16 mouse cellular contexts compared by ENCODE assay signal in the genomic region with DNA sequence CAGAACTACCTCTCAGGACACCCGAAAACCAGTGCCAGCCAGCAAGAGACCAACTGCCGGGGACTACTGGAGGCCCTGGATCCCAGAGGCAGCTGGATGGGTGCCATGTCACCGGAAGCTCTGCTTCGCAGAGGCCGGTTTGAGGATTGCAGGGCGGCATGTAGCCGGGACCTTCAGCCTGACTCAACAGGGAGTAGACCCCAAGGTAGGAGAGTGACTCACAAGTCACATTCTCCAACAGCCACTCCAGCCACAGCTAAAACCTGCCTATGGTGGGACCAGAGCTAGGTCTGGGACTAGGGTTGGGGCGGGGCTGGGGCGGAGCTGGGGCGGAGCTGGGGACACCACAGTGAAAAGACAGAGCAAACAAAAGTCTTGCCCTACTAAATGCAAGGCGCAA. TPM values are rescaled to one million over a fixed set of nuclear protein-coding genes. Genes with fewer than 3 reads are reported as not detected.
DNase-seq lines count a peak whose midpoint lies in the region; ATAC-seq and TF ChIP-seq lines count a peak whose summit lies in the region.
"Had no signal": no experiment of that assay in that cellular context is flagged by ENCODE, and none has a peak within 500 bp of the region (broad histone marks: within the 10 kb centered on the region; RNA-seq: fewer than 3 reads in every experiment).

No protein-coding gene starts in this region.

- no peaks in the 10 kb centered on the region for H3K9me3 ChIP-seq in lung, embryonic 15.5 days
- no peaks in the 10 kb centered on the region for H3K9me3 ChIP-seq in E14TG2a.4 (ENCODE audit: low read length)
- H3K9me3 ChIP-seq: neural tube, embryonic 15.5 days had no signal

- H3K27ac ChIP-seq in lung, embryonic 15.5 days = no peak overlapping the region
- H3K27ac ChIP-seq in left cerebral cortex, adult 2 months = no peak overlapping the region
- H3K27ac ChIP-seq: hindbrain, embryonic 14.5 days; kidney, postnatal 0 days; neural tube, embryonic 15.5 days had no signal

- H3K4me1 ChIP-seq in lung, embryonic 15.5 days = no peaks in the 10 kb centered on the region
- no peaks in the 10 kb centered on the region for H3K4me1 ChIP-seq in lung, adult 2 months (ENCODE audit: control insufficient read depth, insufficient read depth, low read length)
- H3K4me1 ChIP-seq in E14TG2a.4 (replicated peaks; ENCODE audit: low read depth, low read length) = peaks cover 31% of the 10 kb centered on the region

- H3K27me3 ChIP-seq in lung, embryonic 15.5 days = no peaks in the 10 kb centered on the region
- no peaks in the 10 kb centered on the region for H3K27me3 ChIP-seq in E14TG2a.4 (ENCODE audit: insufficient read depth, low read length)

- no peak overlapping the region for H3K4me3 ChIP-seq in lung, embryonic 15.5 days
- no peak overlapping the region for H3K4me3 ChIP-seq in lung, adult 2 months (replicated peaks; ENCODE audit: extremely low read depth, low read depth, low read length)
- H3K4me3 ChIP-seq in E14TG2a.4 (replicated peaks; ENCODE audit: low read length) = peak overlapping the region; percentile 48
- H3K4me3 ChIP-seq in left cerebral cortex, adult 2 months = no peak overlapping the region
- H3K4me3 ChIP-seq: neural tube, embryonic 15.5 days had no signal

- no peaks in the 10 kb centered on the region for H3K36me3 ChIP-seq in lung, embryonic 15.5 days
- H3K36me3 ChIP-seq in E14TG2a.4 (ENCODE audit: insufficient read depth, low read length) = no peaks in the 10 kb centered on the region
- H3K36me3 ChIP-seq: neural tube, embryonic 15.5 days had no signal

- DNase-seq in heart, postnatal 4 days = peak; percentile 28
- no peak for DNase-seq in heart, adult 11 months
- no peak for DNase-seq in lung, adult 2 months
- DNase-seq in c-Kit-positive CD71-negative TER-119-negative erythroid progenitor cells, embryonic 14.5 days (ENCODE audit: low read depth) = peak; percentile 30
- DNase-seq in left cerebral cortex, adult 2 months (ENCODE audit: extremely low spot score in 1 of 2, low spot score in 2 of 2) = no peak
- no peak for DNase-seq in layer of hippocampus, postnatal 10 days (ENCODE audit: low spot score in 2 of 2)
- DNase-seq: cerebellum, postnatal 25 days; lung, postnatal 14 days had no signal

- no peak overlapping the region for H3K9ac ChIP-seq in lung, embryonic 15.5 days
- H3K9ac ChIP-seq: hindbrain, embryonic 14.5 days; neural tube, embryonic 15.5 days had no signal

- no peak overlapping the region for H3K4me2 ChIP-seq in lung, embryonic 15.5 days
- H3K4me2 ChIP-seq: hindbrain, embryonic 14.5 days; neural tube, embryonic 15.5 days had no signal

- TF ChIP-seq POLR2A in lung, adult 2 months (IDR thresholded peaks at IDR 0.05; ENCODE audit: borderline replicate concordance, extremely low read depth, low read depth, low read length) = no peak

- TF ChIP-seq CTCF in lung, adult 2 months (IDR thresholded peaks at IDR 0.05; ENCODE audit: insufficient read depth, low read length) = no peak
- TF ChIP-seq CTCF in E14TG2a.4 (conservative IDR thresholded peaks at IDR 0.05; ENCODE audit: low read length) = no peak
- no peak for TF ChIP-seq CTCF in left cerebral cortex, adult 2 months (IDR thresholded peaks at IDR 0.05)

- ATAC-seq in lung, embryonic 15.5 days (ENCODE audit: borderline replicate concordance, extremely low read depth, low FRiP score, low TSS enrichment) = peak; percentile 49; the same call in 1 of the 2 replicates
- ATAC-seq: activated CD4-positive, CD25-positive, alpha-beta regulatory T cell, adult 4 months had no signal

- intact Hi-C loops in left cerebral cortex, adult 2 months (cut with DNase I) = no loop called here

- 37% methylated on average over 11 of the region's 11 CpGs for WGBS in lung, embryonic 15.5 days
- whole genome bisulfite sequencing in lung, adult 2 months = 43% methylated on average over 11 of the region's 11 CpGs

RNA-seq across cellular contexts. Expression of a gene that starts 2.1 kb away (rescaled TPM):
- under 1 TPM; 0.26 to 0.41 TPM for total RNA-seq in heart, postnatal 4 days (2021)
- polyA plus RNA-seq in lung, embryonic 15.5 days (2015; fragmentation: Nextera tagmentation; extraction: Ambion mirVana) = 0.19 and 0.26 TPM in 2 replicates
- 4.8 and 5.1 TPM in 2 replicates for polyA plus RNA-seq in lung, adult 2 months (2012; rRNA removed)
- total RNA-seq in left cerebral cortex, adult 2 months (2021) = 1 to 10 TPM; 2.1 to 3.5 TPM
- 1 to 10 TPM; 3.7 to 4.9 TPM for total RNA-seq in layer of hippocampus, postnatal 10 days (2021)
- total RNA-seq: monocyte, adult 5-6 weeks had no signal
- polyA plus RNA-seq: activated CD4-positive, CD25-positive, alpha-beta regulatory T cell, adult 4 months had no signal

RNA-seq across cellular contexts. Expression of a gene that starts 30.0 kb away (rescaled TPM):
- total RNA-seq in heart, postnatal 4 days (2021) = under 1 TPM; 0.21 to 0.72 TPM
- 0.10 and 0.26 TPM in 2 replicates for polyA plus RNA-seq in lung, embryonic 15.5 days (2015; fragmentation: Nextera tagmentation; extraction: Ambion mirVana)
- polyA plus RNA-seq in lung, adult 2 months (2012; rRNA removed) = 0.09 and 0.12 TPM in 2 replicates
- under 1 TPM; 0.41 to 0.84 TPM for total RNA-seq in left cerebral cortex, adult 2 months (2021)
- total RNA-seq in layer of hippocampus, postnatal 10 days (2021) = under 1 TPM; 0.22 to 0.23 TPM
- total RNA-seq: granulocyte monocyte progenitor cell, adult 5-6 weeks had no signal
- polyA plus RNA-seq: activated CD4-positive, CD25-positive, alpha-beta regulatory T cell, adult 4 months; kidney, postnatal 0 days had no signal

RNA-seq across cellular contexts. Expression of a gene that starts 59.5 kb away (rescaled TPM):
- 10 to 100 TPM; 37.8 to 39.7 TPM for total RNA-seq in heart, postnatal 4 days (2021)
- 36.4 and 41.5 TPM in 2 replicates for polyA plus RNA-seq in lung, embryonic 15.5 days (2015; fragmentation: Nextera tagmentation; extraction: Ambion mirVana)
- polyA plus RNA-seq in lung, adult 2 months (2012; rRNA removed) = 8.9 and 14.8 TPM in 2 replicates
- 10 to 100 TPM; 59.8 to 66.7 TPM for total RNA-seq in left cerebral cortex, adult 2 months (2021)
- 10 to 100 TPM; 36.2 to 39.0 TPM for total RNA-seq in layer of hippocampus, postnatal 10 days (2021)

Comparison
In these comparisons a context has a peak if more than half of its experiments do, and no peak if none do; other contexts are left out.
1. DNase-seq: peak in heart, postnatal 4 days (single experiment) and c-Kit-positive CD71-negative TER-119-negative erythroid progenitor cells, embryonic 14.5 days (single experiment); none in heart, adult 11 months (single experiment), lung, adult 2 months (single experiment), left cerebral cortex, adult 2 months (0 of 2) and layer of hippocampus, postnatal 10 days (0 of 2).